Mouse (Mus musculus) testis, adult 2 months (tissue): ENCODE measurements around the gene Rab7b.

ENCODE experiments used
- CTCF ChIP-seq: fragments of 200-500 bp; IDR thresholded peaks from 2 replicates; pipeline ENCODE4 v1.5.1; 2012; ENCODE audit warnings: low read depth, mild to moderate bottlenecking, inconsistent platforms, low read length, moderate library complexity; ENCODE audit not compliant: control insufficient read depth, insufficient read depth, insufficient replicate concordance
- POLR2A ChIP-seq: fragments of 200-500 bp; IDR thresholded peaks from 2 replicates; pipeline ENCODE4 v1.6.1; 2012; ENCODE audit warnings: low read depth, mild to moderate bottlenecking, inconsistent platforms, low read length, moderate library complexity; ENCODE audit not compliant: control insufficient read depth

DNA sequence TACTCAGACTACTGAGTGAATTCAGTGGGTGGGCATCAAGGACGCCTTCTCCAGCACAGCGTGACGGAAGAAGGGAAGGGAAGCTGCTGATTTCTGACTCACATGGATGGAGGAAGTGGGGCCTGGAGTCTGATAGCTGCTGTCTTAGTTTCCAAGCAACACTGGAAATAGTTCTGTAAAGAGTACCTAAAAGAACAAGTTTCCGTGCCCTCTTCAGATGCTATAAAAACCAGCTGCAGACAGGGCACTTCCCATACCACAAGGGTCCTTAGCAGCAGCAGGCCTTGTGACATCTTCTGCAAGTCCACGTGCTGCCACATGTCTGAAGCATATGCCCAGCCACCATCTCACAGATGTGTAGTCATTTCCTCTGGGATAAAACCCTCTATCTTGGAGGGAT, 8.9 kb upstream of the Rab7b start:
- TF ChIP-seq POLR2A (no peak), CTCF (no peak)
